Mouse (Mus musculus) thymus, postnatal 36 days (tissue): ENCODE measurements around the gene Map2k3.
A peak's percentile ranks its signal among the peaks of the same experiment; 100 is the strongest.

ENCODE experiments used
- DNase-seq, 2 experiments: peaks; one replicate each; pipeline ENCODE4 v3.0.0; 2022; ENCODE audit warnings: mixed read lengths in 2 of 2

The Map2k3 gene

DNA sequence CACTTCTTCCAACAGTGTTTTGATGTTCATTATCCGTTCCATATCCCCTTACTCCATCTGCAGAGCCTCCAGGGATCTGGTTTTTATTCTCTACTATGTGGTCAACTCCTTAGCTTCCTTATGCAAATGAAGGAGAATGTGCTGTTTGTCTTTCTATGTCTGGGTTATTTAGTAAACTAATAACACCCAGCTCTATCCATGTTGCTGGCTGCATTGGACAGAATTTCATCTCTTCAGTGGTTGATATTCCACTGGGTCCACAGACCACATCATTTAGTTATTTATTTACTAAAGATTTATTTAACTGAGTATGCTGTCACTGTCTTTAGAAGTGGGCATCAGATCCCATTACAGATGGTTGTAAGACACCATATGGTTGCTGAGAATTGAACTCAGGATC is 29.3 kb downstream of the Map2k3 start:
- DNase-seq = no peak

DNA sequence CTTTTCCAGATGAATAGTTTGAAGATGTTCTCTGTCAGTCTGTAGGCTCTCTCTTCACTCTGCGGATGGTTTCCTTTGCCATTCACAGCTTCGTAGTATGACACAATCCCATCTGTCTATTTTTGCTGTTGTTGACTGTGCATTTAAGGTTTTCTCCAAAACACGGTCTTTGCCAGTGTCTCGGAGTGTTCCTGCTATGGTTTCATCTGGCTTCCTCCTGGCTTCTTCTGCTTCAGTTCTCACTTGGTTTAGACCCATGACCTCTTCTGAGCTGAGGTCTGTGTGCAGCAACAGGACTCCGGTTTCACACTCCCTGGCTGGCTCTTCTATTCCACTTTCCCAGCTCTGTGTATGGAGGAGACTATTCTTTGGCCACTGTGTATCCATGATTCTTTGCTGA is 30.9 kb downstream of the Map2k3 start:
- no peak for DNase-seq

DNA sequence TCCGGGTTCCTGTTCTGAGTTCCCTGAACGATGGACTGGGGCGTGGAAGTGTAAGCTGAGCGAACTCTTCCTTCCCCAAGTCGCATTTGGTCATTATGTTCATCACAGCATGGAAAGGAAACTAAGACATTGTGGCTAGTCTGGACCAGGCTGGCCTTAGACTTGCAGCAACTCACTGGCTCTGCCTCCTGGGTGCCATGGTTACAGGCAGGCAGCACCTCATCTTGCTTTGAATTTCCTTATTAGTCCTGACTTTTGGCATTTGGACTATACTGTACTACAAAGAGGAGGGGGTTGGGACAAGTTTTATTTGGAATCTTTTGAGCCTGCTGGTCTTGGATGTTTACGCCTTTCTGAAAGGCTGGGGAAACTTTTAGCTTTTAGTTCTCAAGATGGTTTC is 35.1 kb downstream of the Map2k3 start:
- DNase-seq = no peak

DNA sequence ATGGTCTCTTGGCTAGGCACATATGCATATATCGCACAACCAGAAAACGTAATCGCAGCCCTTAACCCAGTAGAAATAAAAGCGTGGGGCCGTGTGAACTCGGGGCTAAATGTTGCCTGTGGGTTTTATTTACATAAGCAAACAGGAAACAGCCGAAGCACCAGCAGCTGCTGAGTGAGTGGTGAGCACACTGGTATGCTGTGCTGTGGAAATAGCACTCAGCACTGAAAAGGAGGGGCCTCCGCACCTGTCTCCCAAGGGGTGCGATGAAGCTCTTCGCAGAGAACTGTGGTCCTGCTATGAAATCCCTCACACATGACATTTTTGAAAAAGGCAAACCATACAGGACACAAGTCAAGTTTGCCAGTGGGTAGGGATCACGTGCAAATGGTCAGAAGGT is 43.3 kb downstream of the Map2k3 start:
- DNase-seq = peak in 1 of 2 experiments; percentile 16

DNA sequence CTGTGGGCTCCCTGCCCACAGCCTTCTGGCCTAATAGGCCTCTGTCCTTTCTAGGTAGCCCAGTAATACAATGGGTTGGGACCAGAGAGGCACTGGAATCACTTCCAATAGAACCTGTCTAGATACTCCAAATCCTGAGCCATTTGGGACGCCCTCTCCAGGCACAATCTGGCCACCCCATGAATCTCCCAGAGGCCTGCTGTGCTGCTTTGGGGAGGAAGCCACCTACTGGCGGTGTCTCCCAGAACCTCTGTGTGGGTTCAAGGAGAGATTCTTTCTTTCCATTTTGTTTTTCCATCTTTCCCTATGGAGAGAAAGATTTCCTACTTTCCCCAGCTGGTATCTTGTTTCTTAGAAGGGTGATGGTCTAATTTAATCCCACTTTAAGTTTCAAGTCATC is 44.4 kb downstream of the Map2k3 start:
- no peak for DNase-seq

DNA sequence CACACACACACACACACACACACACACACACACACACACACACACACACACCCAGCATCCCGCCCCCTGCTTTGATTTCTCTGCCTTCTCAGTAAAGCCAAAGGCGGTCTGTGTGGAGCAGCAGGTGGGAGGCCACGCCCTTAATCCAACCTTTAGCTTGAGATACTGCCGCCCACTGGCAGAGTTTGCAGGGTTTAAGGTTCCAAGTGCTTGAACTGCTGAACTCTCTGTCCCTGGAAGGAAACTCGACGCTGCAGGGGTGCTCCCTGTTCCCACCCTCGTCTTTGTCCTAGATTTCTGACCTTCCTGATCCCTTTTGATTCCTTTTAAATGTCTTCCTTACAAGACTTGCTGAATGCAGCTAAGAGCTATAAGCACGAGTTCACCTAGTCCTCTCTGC is 44.9 kb downstream of the Map2k3 start:
- DNase-seq = peak; percentile 50 to 58

DNA sequence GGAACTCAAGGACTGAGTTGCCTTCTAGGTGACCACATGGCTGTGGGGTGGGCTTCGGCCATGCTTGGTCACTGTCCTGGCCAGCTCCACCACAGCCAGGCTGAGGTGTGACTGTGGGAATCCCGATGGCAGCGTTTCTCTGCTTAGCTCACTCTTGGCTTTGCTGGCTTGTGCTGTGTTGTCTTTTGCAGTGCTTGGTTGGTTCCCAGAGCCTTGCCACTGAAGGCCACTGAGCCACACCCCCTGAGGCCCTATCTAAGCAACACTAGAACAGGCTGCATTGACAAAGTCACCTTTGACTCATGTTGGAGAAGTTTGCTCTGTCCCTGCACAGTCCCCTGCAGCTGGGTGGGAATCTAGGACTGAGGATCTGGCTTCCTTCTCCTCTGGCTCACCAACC is 45.3 kb downstream of the Map2k3 start:
- no peak for DNase-seq

DNA sequence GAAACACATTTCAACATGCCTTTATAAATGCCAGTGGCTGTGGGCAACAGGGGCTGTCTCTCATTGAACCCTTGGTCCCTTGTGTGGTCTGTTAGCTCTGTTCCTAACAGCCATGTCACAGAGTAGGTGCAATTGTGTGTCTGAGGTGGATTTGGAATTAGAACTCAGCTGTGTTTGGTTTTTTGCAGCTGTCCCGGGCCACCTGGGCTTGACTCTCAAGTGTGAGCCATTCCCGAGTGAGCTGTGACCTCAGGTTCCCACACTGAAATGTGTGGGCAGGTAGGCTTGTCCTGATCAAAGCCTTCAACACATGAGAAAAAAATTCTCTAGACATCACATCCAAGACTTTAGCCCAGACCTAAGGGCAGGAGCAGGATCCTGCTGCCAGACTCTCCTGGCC is 46.8 kb downstream of the Map2k3 start:
- DNase-seq = no peak

DNA sequence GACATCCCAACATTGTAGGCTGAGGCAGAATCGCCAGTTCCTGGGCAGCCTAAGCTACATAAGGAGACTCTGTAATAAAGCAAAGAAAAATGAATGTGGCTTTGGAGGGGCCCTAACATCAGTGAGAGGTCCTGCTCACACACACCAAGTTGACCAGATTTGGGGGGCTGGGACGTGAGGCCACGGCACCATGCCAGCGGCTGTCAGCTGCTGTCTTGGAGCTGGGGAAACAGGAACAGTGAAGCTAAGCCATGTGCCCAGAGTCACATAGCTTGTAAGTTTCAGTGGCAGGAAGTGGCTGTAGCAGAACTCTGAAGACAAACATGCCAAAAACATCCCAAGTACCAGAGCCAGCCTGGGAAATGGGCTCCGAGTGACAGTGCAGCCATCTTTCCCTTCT is 48.0 kb downstream of the Map2k3 start:
- DNase-seq = no peak

DNA sequence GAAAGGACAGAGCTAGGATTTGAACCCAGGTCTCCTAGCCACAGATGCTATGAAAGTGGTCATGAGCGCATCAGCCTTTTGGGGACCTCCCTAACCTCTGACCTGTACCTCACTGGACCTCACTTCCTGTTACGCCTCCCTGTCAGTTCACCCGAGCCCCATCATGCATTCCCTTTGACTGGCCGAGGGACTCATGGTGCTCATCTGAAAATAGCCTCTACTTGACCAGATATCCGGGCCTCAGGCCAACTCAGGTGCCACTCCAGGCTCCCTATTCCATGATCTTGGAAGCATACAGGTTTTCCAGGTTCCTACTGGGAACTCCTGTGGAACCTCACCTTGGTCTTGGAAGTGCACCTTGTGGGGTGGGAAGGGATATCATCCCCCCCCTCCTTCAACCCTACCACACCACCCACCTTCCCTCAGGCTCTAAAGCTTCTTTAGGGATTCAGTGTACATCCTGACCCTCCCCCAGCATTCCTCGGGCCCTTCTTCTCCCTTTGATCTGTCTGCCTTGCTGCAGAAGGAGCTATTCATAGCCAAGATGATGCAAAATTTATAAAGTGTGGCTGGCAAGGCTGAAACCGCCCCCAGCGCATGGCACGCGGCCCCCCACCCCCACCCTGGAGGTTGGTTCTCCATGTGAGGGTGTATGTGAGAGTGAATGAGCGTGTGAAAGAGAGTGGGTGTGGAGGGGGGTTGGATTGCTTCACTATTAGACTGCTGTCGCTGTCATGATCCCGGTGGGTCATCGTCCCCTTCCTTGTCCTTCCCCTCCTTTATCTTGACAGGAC is 50.1 kb downstream of the Map2k3 start:
- no peak for DNase-seq

DNA sequence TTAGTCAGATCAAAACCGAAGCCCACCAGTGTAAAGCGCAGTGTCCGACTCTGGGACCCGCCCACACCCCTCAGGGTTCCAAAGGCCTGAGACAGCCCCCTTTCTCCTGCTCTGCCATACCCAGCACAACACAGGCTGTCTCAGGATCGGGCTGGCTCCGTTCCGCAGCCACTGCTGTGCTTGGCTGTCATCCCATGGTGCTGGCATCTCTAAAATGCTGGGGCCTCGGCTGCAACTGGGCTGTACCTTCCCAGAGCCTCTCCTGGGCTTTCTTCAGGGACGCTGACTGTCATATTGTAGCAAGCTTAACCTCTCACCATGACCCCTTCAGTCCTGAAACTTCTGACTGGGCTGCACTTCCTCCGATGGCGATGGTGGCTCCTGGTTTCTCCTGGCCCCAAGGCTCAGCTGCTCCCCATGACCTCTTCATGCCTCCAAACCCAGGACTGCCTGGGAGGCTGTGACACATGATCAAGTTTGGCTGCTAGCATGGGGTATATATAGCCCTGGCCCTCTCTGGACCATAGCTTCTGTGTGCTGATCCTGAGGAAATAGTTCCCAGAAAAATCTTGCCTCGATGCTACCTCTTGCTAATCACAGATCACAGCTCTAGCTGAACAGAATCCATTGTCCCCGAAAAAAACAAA is 53.2 kb downstream of the Map2k3 start:
- DNase-seq = no peak

DNA sequence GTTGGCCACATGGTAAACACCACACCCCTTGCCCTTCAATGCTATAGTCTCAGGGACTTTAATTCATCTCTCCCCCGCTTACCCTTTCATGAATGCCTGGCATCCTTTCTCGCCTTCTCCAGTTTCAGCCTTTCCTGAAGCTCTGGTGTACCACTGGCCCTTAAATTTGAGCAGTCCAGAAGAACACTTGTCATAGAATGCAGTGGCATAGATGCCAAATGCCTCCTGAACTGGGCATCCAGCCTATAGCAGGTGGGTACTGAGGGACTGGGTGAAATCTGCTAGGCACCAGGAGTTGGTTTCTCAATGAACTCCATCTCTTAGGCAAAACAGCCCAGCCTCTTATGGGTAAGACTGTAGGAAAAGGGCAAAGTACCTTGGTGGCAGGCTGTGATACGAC is 58.6 kb downstream of the Map2k3 start:
- DNase-seq = no peak
